Mouse (Mus musculus): ENCODE results near the gene Spata1.
A peak's percentile ranks its signal among the peaks of the same experiment; 100 is the strongest.

Spata1 gene

DNA sequence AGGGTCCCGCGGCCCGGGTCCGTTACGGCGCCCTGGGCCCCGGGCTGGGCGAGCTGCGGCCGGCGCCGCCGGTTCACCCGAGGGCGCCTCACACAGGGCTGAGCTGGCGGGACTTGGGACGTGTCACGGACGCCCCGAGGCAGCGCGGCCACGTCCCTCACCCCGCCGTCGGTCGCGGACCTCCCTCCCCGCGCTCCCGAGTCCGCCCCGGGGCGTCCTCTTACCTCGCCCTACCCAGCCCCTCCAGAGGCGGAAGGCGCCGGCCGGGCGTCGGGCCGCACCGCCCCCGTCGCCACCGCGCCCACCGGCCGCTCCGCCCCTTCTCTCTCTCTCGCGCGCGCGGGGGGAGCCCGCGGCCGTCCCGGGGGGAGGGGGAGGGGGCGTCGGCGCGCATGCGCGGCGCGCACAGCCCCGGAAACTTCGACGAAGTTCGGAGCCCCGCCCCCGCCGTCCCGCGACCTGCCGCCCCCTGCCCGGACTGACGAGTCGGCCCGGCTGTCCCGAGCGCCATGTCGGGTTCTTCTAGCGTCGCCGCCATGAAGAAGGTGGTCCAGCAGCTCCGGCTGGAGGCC lies at the start of gene Spata1, which contains the start of gene Gng5:
TSS of gene Spata1 (minus strand) at position 323 of the 572 bp plus-strand sequence.
TSS of gene Gng5 (plus strand) at position 377 of the 572 bp plus-strand sequence.
- DNase-seq (ENCODE audit: low read depth, low spot score): peak; percentile 74

DNA sequence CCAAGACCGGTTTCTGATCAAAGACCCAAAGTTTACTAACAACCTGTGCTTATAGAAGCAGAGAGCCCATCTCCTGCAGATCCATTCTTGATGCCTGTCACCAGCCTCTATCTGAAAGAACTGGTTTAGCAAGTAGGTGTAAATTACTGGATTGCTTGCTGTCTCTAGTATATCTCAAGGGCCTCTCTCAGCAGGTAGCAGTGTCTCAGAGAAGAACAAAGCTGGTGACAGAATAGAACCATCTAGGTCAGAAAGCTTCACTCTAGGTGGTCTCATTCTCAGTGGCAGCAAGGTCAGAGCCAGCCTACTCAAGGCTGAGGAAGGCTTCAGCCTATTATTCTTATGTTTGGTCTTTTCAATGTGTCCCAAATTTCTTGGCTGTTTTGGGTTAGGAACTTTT lies 44.1 kb upstream of the Spata1 start:
- DNase-seq (ENCODE audit: low read depth, low spot score): peak; percentile 72

DNA sequence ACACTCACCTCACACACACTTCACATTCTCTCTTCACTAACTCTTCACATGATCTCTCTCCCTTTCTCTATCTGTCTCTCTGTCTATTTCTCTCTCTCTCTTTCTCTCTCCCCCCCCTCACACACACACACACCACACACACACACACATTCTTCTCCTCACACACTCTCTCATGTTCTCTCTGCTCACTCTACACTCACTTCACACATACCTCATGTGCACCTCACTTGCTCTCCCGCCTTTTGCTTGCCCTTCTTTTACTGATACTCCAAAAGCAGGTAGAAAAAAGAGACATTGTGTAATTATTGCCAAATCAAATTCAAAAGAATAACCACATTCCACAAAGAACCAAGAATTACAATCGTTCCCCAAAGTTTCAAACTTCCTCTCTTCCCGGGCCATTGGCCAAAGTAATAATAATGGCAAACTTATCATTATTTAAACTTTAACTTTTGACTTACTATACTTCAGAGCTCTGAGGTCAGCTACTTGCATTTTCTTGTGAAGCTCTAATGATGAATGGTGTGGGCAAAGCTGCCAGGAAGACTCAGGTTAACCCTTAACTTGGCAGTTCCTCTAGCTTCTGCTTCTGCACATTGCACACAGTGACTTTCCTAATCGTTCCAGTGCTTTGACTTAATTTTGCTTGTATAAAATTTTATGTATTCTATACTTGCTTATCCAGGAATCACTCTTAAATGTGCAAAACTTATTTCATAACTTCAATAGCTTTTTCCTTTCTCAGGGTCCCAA lies 41.1 kb upstream of the Spata1 start:
- DNase-seq (ENCODE audit: low read depth, low spot score): no peak

DNA sequence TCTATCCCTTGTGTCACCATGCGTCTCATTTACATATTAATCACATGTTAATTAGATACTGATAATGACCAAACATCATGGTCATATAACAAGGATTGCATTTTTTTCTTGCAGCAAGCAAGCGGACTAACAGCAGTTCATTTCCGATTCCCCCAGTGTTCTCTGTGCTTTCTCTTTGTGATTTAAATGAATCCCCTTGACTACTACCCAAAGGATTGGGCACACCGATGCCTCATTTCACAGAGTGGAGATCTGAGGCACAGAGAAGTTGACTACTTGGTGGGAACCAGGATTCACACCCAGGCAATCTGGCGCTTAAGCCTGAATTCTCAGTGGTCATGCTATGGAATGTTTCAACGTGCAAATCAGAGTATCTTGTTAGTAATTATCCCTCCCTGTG lies 35.4 kb upstream of the Spata1 start:
- DNase-seq (ENCODE audit: low read depth, low spot score): peak; percentile 75

DNA sequence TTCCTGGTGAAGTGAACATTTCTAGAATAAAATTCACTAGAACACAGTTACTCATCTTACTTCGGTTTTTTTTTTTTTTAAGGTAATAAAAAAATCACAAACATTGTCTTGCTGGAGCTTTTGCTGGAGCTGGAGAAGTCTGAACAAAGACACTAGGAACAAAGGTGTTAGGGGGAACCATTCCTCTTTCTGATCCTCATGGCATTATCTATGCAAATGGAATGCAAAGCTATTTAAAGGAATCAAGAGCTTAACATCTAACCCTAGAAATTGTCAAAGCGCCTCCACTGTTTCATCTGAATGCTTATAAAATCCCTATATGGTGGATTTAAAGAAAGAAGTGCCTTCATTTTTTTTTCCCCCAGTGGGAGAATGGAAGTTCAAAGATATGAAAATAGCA lies 28.8 kb upstream of the Spata1 start:
- no peak for DNase-seq (ENCODE audit: low read depth, low spot score)

DNA sequence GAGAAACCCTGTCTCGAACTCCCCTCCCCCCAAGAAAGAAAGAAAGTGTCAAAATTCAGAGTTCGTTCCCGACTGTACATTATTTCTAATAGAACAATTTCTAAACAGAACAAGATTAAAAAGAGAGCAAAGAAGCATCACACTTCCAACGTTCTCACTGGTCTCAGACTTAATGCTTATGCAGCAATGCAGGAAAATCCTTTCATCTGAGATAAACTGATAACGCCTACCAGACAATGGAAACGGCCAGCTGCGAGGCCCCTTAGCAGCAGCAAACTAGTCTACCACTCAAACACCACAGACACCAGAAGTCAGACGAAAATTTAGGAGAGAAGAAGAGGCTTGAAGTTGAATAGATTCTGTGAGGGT lies 22.1 kb upstream of the Spata1 start:
- DNase-seq (ENCODE audit: low read depth, low spot score): no peak

DNA sequence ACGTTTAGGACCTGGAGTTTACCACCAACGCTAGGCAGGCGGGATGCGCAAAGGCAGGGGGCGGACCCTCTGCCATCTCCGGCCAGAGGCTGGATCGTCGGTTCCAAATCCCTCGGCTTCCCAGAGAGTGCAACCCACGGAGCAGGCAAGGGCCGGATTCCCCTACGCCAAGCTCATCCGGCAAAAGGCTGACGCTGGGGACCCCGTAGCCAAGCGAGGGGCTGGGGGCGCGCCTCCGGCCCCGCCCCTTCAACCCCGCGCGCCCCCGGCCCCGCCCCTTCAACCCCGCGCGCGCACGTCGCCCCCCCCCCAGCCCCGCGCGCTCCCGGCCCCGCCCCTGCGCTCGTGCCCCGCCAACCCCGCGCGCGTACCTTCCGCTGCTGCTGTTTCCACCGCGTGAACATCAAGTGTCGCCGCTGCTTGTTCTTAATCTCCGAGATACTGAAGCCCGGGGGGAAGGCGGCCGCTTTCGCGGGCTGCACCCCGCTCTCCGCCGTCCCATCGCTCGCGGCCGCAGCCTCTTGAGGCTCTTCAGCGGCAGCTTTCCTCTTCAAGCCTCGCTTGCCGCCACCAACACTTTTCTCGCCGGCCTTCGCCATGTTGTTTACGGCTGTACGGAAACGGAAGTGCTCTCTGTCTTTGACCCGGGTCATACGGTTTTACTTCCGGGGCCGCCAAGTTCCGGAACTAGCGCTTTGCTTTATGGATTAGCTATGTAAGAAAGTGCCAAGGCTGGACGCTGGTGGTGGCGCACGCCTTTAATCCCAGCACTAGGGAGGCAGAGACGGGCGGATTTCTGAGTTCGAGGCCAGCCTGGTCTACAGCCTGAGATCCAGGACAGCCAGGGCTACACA lies 21.5 kb upstream of the Spata1 start, which contains the start of gene Rpf1:
TSS of gene Rpf1 (minus strand) at position 632 of the 854 bp plus-strand sequence.
- DNase-seq (ENCODE audit: low read depth, low spot score): peak; percentile 97

DNA sequence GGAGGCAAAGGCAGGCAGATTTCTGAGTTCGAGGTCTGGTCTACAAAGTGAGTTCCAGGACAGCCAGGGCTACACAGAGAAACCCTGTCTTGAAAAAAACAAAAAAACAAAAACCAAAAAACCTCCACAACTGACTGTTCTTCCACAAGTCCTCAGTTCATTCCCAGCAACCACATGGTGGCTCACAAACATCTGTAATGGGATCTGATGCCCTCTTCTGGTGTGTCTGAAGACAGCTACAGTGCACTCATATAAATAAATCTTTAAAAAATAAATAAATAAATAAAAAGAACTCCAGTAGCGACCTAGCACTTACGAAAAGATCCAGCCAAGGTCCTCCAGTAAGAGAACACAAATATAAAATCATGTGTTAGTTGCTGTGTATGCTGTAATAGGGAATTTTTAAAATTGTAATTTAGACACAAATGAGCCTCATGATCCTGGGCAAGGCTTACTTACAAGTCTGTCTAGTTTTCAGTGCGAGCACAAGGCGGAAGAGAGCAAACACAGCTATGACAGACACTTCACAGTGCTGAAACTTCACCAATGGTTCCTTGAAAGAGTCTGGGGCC lies 20.8 kb upstream of the Spata1 start:
- no peak for DNase-seq (ENCODE audit: low read depth, low spot score)

DNA sequence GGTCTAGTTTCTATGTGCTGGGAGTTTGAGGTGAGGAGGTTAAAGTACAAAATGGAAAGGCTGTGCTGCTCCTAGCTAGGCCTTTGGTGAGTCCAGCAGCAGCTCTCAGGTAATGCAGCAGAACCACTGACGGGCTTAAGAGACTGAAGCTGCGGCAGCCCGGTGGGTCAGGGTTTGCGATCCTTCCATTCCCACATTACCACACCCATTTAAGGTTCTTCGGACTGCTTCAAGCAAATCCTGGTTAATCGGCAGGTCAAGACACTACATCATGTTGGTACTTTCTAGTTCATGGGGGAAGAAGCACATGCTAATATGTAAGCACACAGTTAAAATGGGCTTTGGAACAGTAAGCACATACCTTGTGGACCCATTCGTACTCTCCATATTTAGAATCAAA lies 7.2 kb upstream of the Spata1 start:
- DNase-seq (ENCODE audit: low read depth, low spot score): no peak

DNA sequence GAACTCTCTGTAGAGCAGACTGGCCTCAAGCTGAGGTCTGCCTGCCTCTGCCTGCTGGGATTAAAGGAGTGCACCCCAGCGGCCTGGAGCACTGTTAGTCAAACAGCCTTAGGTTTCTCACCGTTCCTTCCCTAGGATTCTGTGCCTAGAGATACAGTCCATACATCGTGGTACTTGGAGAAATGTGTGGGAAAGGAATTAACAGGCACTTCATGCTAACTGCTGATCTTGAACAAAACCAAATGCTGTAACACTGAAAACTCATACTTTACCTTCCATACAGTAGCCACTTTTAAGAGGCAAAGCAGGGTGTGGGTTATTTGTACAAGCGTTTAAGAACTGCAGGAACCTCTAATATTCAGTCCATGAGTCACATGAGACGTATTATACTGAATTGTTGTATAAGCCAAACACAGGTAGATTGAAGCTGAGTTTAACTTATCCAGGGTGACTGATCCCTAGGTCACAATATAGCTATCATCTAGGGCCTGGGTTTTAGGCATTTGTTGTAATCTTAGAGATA lies 2.1 kb upstream of the Spata1 start:
- no peak for DNase-seq (ENCODE audit: low read depth, low spot score)

DNA sequence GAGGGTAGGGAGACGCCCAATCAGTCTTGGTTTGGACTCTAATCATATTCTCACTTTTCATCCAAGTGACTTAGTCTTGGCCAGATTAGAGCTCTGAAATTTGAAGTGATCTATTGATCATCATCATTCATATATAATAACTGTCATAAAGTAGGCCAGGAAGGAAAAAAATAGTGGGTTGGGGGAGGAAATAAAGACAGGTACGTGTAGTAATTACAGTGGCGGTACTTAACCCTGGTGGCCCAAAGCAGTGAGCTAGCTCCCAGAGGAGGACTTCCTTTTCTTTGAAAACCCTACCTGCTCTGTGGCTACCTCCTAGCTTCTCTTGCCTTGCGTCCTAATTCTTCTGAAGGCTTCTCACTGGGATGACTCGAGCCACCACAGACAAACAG lies 1.3 kb upstream of the Spata1 start:
- DNase-seq (ENCODE audit: low read depth, low spot score): no peak

DNA sequence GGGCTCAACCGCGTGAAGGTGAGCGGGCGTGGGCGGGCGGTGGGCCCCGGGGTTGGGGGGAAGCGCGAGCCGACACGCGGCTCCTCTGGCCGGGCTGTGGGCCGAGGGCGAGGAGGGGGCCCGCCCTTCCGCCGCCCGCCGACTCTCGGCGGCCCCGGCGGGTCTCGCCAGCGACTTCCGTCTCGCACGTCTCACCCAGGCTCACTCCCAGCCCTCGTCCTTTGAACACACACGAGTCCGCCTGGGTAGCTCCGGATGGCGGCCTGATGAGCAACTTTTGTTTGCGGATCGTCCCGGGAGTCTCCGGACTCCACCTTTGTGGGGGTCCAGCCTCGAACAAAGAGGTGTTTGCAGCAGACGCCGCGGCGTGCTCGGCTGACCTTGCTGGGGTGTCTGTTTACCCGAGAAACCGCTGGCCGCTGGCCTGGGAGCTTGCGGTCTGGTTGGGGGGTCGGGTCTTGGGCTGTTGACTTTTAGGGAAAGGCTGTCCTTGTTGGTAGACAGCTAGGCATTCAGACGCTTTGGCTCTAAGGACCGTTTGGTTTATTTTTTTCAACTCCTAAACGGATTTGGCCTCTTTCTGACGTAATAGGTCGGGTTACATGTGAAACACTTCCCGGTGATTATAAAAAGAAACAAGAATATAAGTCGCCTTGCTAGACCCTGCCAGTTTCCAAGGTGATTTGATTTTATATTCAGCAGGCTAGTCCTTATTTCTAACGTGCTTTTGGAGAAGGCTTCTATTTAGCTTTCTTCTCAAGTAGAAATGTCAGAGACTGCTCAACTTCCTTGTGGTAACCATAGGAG lies 653 bp upstream of the Spata1 start:
- DNase-seq (ENCODE audit: low read depth, low spot score): peak; percentile 76

DNA sequence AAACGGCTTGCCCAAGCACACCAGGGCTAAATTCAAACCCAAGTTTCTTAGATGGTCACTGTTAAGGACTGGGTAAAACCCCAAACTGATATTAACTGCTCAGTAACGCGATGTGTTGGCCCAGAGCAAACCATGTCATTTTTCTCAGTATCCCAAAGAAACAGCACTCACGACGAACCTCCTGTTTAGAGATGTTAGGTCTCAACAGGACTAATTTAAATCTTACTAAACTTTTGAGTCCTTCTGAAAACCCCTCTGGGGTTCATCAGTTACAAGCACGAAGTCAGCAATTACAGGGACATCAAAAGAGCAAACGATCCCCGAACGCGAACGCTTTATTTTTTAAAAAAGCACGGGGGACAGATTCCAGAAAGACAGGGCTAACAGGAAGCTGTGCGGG lies 564 bp downstream of the Spata1 start:
- peak; percentile 48 for DNase-seq (ENCODE audit: low read depth, low spot score)

DNA sequence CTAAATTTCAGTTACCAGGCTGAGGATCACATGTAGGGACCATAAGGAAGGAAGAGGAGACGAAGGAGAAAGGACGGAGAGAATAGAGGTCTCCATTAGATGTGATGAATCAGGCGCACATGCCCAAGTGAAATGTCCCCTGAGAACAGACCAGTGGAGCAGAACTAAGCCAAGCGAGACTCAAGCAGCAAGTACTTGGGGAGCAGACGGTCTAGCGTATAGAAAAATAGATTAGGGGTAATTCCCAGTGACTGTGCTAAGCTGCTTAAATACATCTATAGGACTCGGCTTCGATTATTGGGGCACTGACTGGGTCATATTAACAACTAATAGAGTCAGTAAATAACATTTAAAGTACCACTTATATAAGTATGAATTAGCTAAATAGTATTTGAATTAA lies 4.6 kb downstream of the Spata1 start:
- no peak for DNase-seq (ENCODE audit: low read depth, low spot score)

DNA sequence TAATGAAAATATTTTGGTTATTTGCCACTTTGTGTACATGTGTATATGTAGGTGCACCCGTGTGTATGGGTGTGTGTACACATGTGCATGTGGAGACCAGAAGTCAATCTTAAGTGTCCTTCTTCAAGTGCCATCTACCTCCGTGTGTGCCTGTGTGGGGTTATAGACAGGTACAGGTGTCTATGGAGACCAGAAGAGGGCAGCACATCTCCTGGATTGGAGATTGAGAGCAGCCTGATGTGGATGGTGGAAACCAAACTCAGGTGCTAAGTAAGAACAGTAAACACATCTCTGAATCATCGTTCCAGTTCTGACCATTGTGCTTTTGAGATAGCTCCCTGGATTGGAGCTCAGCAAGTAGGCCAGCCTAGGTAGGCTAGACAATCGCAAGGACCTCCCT lies 13.1 kb downstream of the Spata1 start:
- DNase-seq (ENCODE audit: low read depth, low spot score): peak; percentile 67

DNA sequence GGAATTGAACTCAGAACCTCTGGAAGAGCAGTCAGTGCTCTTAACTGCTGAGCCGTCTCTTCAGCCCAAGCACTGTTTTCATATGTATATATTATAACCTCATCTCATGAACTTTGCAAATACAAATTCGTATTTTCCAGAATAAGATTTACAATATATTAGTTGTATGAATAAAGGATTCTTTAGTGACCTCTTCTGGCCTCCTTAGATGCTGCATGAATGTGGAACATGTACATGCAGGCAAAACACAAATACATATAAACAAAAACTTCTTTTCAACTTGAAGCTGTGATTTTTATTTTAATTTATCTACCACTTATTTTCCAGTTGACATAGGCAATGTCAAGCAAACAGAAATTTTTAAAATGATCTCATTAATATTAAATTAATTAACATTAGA lies 17.5 kb downstream of the Spata1 start:
- DNase-seq (ENCODE audit: low read depth, low spot score): no peak

DNA sequence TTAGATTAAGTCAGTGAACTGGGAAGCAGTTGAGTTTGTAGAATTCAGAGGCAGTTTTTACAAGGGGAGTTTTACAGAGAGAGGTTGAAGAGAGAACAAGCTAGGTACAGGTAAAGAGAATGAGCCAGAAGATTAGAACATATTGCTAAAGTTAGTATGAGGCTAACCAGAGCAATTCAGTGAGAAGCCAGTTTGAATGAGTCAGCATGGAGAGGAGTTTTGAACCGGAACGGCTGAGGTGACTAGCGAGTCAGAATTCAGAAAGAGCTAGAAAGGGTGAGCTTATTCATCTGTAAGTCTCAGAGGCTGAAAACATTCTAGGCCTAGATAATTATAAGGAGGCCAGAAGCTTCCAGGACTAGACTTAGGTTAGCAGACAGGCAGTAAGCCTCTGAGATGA lies 25.1 kb downstream of the Spata1 start:
- no peak for DNase-seq (ENCODE audit: low read depth, low spot score)

DNA sequence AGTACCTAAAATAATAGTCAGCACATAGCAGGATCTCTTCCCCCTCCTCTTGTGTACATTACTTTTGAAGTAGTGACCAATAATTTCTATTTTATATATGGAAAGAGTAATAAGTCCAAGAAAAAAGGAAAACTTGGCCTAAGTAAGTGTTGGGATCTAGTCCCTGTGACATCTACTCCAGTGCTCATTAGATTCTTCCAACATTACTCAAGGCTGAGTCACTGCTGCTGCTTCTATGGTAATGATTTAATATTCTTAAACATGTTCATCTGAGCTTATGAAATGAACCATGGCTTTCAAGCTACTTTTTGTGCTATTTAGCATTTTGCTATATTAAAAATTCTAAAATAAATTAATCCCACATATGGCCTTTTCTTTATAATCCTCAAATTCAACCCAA lies 25.8 kb downstream of the Spata1 start:
- DNase-seq (ENCODE audit: low read depth, low spot score): no peak

DNA sequence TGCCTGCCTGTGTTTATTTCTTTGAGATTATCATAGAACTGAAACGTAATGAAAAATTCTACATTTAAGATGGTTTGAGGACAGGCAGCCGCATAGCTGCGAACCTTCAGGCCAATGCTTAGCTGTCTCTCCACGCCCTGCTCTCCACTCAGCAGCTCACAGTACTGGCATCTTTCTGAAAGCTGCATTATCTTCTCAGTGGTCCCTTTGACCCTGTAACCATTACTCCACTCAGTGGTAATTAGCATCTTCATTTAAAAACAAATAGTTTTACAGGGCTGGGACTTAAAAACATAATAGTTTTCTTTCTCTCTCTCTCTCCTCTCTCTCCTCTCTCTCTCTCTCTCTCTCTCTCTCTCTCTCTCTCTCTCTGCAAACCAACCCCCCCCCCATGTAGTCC lies 26.9 kb downstream of the Spata1 start:
- DNase-seq (ENCODE audit: low read depth, low spot score): peak; percentile 25

DNA sequence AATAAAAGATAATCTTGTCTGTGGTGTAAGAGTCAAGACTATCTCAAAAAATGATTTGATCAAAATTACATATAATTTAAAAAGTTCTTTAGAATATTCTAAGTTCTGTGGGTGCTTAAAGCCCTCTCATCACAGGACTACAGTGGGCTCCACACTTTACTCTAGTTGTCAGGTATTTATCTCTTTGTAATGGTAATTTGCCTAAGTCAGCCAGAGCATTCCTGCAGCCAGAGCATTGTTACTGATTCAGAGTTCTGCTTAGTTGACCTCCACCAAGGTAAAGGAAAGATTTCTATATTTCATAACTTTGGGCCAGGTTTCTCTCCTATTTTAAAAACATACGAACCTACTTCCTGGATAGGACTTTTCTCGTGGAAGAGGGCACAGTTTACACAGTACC lies 30.3 kb downstream of the Spata1 start:
- peak; percentile 74 for DNase-seq (ENCODE audit: low read depth, low spot score)

DNA sequence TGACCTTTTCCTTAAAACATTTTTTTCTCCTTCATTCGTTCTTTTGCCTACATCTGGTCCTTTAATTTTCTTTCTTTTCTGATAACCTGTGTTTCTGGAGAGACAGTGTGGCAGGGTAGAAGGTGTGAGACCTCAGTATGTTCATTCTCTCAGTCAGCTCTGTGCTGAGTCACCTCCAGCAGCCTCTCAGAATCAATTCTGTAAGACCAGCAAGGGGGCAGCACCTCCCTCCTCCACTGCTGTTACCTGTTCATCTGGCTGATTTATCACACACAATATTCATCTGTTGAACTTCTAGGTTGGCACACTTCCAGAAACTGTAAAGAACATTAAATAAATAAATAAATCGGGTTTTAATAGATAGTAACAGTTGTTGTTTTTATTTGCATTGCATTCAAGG lies 36.6 kb downstream of the Spata1 start:
- peak; percentile 31 for DNase-seq (ENCODE audit: low read depth, low spot score)

Data from R1 (cell line).